Mouse (Mus musculus) heart, adult 18-20 months (tissue): ENCODE measurements around the gene Chad. TPM values are rescaled to one million over a fixed set of nuclear protein-coding genes. Genes with fewer than 3 reads are reported as not detected.

Experiments used
- DNase-seq, 2 experiments: peaks; one replicate each; pipeline ENCODE4 v3.0.0; 2021 to 2022; ENCODE audit warnings: mixed read lengths in 1 of 2
- long read RNA-seq, 2 experiments: library from polyadenylated mRNA; stranded (forward); transcript quantifications; one replicate each; pipeline ENCODE4 v2.0.0; 2021
- total RNA-seq, 2 experiments: library from RNA; stranded (reverse); gene quantifications; 2 replicates each; pipeline ENCODE4 v1.2.3; 2021

Chad gene
- 1 to 10 TPM; 1.4 to 3.2 TPM for total RNA-seq
- long read RNA-seq, experiment 1 = 0 reads
- long read RNA-seq, experiment 2, partial matches to known transcripts = 0 of 1 reads
- long read RNA-seq, experiment 2, other reads (novel, unspliced or antisense) = 0 of 1 reads

DNA sequence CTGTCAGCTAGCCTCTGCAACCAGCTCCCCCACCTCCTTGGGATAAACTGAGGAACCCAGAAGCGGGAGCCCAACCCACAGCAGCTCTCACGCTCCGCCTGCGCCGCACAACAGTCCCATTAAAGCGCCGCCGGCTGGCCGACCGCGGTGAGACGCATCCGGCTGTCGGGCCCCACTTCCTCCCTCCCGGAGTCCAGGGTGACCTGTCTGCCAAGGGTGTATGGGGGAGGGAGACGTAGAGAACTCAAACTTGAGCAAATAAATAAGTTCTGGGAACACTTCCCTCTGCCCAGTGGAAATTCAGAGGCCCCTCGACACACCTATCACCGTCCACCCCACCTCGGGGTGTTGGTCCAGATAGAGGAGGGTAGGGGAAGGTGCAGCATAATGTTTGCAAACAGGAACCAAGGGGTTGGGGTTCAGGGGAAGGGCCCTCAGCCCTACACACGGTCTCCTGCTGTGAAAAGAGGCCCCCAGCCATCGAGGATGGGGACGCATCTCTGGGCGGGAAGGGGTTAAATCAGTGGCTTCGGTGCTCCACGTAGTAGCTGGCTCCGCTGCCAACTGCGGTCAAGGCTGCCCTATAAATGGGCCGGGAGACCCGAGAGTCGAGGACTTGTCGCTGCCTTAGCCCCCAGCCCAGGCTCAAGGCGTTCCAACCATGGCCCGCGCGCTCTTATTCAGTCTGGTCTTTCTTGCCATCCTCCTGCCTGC is at the start of gene Chad:
Gene Chad, plus strand, starts transcription at position 611 of the 714 bp plus-strand sequence.
- DNase-seq = peak; percentile 53 to 61

- peak; percentile 62 to 75 for DNase-seq
Measured at GRCm38 (mm10) chr11:94521219-94521843, 43.5 kb upstream of the Chad start, which contains the start of gene Mycbpap. TSS of gene Mycbpap (minus strand) at chr11:94521742.

- peak; percentile 17 to 26 for DNase-seq
Measured at GRCm38 (mm10) chr11:94526171-94526879, 38.5 kb upstream of the Chad start.

DNA sequence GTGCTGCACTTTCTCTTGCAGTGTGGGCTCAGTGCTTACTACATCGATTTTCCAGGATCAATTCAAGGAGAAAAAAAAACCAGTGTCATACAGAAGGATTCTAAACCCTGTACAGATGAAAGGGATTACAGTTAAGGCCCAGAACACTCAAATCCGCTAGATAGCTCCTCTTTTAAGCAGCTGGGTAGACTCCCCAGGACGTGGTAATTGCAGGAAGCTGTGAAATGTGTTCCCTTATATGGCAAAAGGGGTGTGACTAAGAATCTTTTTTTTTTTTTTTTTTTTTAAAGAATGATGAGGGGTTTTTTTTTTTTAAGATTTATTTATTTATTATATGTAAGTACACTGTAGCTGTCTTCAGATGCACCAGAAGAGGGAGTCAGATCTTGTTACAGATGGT is 36.0 kb upstream of the Chad start:
- DNase-seq = no peak

DNA sequence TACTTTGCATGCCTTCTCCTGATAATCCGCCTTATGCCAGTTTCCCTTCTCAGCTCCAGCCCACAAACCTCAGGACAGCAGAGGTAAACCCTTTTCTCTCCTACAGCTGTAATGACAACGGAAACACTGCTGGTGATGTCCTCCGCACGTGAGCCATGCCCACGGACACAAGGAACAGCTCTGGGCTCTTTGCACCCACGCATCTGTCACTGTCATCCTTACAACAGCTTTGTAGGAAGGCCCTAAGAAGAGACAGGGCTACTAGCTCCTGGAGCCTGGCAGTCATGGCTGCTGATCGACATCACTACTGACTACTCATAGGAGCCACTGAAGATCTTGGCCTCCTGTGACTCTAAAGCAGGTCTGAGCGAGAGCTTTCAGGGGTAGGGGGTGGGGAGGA is 31.7 kb upstream of the Chad start:
- no peak for DNase-seq

- DNase-seq = no peak
Measured at GRCm38 (mm10) chr11:94538733-94539292, 26.0 kb upstream of the Chad start.

GRCm38 (mm10) chr11:94539761-94540160 is 25.1 kb upstream of the Chad start:
- no peak for DNase-seq

- no peak for DNase-seq
Measured at GRCm38 (mm10) chr11:94542400-94542799, 22.4 kb upstream of the Chad start.

- no peak for DNase-seq
Measured at GRCm38 (mm10) chr11:94543344-94543743, 21.5 kb upstream of the Chad start.

DNA sequence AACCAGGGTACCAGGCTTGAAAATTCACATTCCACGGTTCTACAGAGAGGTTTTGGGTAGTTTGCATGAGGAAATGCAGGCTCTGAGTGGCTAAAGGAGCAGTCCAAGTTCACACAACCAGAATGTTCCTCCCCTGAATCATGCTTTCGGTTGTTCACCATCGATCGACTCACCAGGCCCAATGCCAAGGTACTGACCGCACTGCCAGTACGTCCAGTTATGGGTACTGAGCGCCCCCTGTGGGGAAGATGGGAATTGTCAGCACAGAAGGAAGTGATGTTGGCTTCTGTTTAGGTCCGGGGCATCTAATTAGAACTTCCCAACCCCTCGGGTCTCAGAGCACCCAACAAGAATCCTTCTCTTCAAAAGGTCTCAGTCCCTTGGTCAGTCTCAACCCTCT is 20.9 kb upstream of the Chad start:
- DNase-seq = peak; percentile 94 to 97

- no peak for DNase-seq
Measured at GRCm38 (mm10) chr11:94544422-94544821, 20.4 kb upstream of the Chad start.

DNA sequence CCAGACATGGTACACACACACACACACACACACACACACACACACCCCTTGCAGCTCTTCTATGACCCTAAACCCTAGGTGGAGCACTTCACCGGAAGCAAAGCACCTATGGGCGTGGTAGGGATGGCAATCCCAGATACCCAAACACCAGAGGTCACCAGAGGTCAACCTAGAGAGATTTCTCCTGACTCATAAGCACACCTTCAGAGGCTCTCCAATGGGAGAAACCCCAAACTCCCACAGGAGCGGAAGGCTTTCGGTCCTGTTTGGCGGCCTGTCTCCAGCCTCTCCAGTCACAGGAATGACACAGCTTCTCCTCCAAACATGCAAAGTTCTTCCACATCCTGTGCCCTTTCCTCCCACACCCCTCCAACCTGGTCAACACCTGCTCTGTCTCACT is 18.5 kb upstream of the Chad start:
- DNase-seq = no peak

DNA sequence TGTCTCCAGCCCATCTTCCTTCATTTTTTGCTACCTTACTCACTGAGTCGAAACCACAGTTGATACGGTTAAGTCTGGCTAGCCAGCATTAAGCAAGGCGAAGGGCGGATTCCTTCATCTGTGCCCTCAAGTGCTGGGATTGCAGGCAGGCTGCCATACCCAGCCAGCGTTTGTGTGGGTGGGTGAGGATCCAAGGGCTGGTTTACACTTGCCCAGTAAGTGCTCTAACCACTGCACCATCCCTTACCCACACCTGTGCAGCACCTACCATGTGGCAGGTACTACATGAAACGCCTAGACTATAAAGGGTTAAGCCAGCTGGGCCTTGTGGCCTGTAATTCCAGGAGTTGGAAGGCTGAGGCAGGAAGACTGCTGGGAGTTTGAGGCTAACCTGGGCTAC is 17.6 kb upstream of the Chad start:
- no peak for DNase-seq

DNA sequence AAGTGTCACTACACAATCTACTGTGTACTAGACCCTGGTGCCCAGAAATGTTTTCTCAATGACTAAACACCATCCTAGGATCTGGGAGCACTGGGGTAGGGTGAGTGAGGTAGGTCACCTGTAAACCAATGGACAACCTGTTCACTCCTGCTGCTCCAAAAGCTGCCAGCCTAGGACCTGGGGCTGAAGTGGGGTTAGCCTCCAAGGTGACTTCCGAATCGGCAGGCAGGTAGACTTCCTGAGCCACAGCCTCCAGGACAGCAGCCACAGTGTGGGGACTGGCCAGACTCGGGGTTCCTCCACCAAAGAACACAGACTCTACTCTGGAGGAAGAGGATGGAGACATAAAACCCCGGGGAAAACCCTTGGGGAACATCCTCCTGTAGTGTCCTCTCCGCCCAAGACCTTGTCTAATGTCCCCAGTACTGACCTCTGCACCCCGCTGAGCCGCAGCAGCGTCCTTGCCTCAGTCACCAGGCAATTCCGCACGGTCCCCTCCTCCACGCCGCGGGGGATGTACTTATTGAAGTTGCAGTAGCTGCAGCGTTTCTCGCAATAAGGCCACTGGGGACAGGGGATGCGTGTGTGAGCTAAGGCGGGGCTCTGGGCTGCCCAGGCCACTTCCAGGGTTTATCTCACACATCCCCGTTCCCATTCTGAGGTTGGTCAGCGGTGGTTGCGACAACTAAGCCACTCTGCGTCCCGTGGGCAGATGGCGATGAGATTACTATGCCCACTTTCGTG is 16.6 kb upstream of the Chad start:
- peak in 1 of 2 experiments; percentile 53 for DNase-seq

GRCm38 (mm10) chr11:94548888-94549690 is 15.8 kb upstream of the Chad start, which contains the start of gene Rsad1:
TSS of gene Rsad1 (minus strand) at chr11:94549255.
- DNase-seq = peak; percentile 95 to 99

GRCm38 (mm10) chr11:94549691-94550441 is 15.0 kb upstream of the Chad start:
- no peak for DNase-seq

DNA sequence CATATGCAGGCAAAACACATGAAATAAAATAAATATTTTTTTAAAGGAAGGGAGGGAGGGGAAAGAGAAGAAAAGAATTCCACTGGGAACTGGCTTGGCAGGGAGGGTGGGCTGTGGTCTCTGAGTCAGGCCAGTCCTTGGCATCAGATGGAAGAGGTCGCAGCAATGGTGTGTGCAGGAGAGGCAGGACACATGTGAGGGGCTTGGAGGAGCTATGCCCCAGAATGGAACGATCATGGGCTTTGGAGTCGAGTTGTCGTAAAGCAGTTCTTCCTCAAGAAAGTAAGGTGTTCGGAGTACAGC is 14.5 kb upstream of the Chad start:
- no peak for DNase-seq

- no peak for DNase-seq
Measured at GRCm38 (mm10) chr11:94558226-94558625, 6.6 kb upstream of the Chad start.

- DNase-seq = no peak
Measured at GRCm38 (mm10) chr11:94563383-94563782, 1.5 kb upstream of the Chad start.

DNA sequence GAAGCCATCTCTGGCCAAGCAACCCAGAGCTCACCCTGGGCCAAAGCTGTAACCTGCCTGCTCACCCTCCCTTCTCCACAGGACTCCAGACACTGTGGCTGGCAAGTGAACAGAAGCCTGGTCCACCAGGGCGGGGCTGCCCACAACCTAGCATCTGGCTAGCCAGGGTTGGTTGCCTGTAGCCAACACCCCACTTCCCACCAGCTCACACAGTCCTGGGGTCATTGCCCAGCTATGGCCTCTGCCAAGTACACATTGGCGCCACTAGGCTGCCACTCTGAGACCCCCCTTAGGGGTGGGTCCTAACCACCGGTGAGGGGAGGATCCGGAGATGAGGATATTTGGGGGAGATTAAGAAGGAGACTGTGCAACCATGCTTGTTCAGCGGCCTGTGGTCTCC is 1.0 kb upstream of the Chad start:
- no peak for DNase-seq

DNA sequence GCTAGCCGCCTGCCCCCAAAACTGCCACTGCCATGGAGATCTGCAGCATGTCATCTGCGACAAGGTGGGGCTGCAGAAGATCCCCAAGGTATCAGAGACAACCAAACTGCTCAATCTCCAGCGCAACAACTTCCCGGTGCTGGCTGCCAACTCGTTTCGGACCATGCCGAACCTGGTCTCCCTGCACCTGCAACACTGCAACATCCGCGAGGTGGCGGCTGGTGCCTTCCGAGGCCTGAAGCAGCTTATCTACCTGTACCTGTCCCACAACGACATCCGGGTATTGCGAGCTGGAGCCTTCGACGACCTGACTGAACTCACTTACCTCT is 268 bp downstream of the Chad start:
- DNase-seq = no peak
